Mouse (Mus musculus) lung, embryonic 15.5 days (tissue): ENCODE results near the gene Pfkfb4. TPM values are rescaled to one million over a fixed set of nuclear protein-coding genes. Genes with fewer than 3 reads are reported as not detected.

Experiments
- ATAC-seq: fragments of 200-750 bp; cut with Nextera tagmentation; 2 replicates; pipeline ENCODE4 v1.8.0; 2017; ENCODE audit warnings: moderate number of reproducible peaks, borderline replicate concordance; ENCODE audit not compliant: low FRiP score, low TSS enrichment; ENCODE audit errors: extremely low read depth
- H3K27ac ChIP-seq: fragments of 300-500 bp; sonication (generic); 2 replicates; pipeline ENCODE4 v1.5.1; 2015; ENCODE audit warnings: moderate library complexity, mild to moderate bottlenecking, inconsistent platforms
- H3K27me3 ChIP-seq: fragments of 300-500 bp; sonication (generic); 2 replicates; pipeline ENCODE4 v1.6.1; 2015; ENCODE audit warnings: inconsistent platforms
- H3K36me3 ChIP-seq: fragments of 300-500 bp; sonication (generic); 2 replicates; pipeline ENCODE4 v1.6.1; 2015; ENCODE audit warnings: inconsistent platforms
- H3K4me1 ChIP-seq: fragments of 300-500 bp; sonication (generic); 2 replicates; pipeline ENCODE4 v1.6.1; 2015; ENCODE audit warnings: inconsistent platforms
- H3K4me2 ChIP-seq: fragments of 300-500 bp; sonication (generic); 2 replicates; pipeline ENCODE4 v1.6.1; 2015; ENCODE audit warnings: inconsistent platforms, mild to moderate bottlenecking, moderate library complexity
- H3K4me3 ChIP-seq: fragments of 300-500 bp; sonication (generic); 2 replicates; pipeline ENCODE4 v1.5.1; 2015; ENCODE audit warnings: mild to moderate bottlenecking, inconsistent platforms
- H3K9ac ChIP-seq: fragments of 300-500 bp; sonication (generic); 2 replicates; pipeline ENCODE4 v1.6.1; 2015; ENCODE audit warnings: inconsistent platforms
- H3K9me3 ChIP-seq: fragments of 300-500 bp; sonication (generic); 2 replicates; pipeline ENCODE4 v1.6.1; 2016; ENCODE audit warnings: inconsistent platforms
- WGBS: fragments of 180-500 bp; shearing (Covaris S2); methylation state at CpG from one replicate; pipeline ENCODE4 v1.1.7; 2015; 5-methylcytosine and 5-hydroxymethylcytosine counted together
- polyA plus RNA-seq: library from polyadenylated mRNA; unstranded; fragments of >200 nt; fragmentation: Nextera tagmentation; extraction: Ambion mirVana; gene quantifications from 2 replicates; pipeline ENCODE4 v1.2.1, GENCODE M21; 2015

Pfkfb4 gene
- polyA plus RNA-seq, 1 experiment from 2014 or later, result 11.3 TPM

DNA sequence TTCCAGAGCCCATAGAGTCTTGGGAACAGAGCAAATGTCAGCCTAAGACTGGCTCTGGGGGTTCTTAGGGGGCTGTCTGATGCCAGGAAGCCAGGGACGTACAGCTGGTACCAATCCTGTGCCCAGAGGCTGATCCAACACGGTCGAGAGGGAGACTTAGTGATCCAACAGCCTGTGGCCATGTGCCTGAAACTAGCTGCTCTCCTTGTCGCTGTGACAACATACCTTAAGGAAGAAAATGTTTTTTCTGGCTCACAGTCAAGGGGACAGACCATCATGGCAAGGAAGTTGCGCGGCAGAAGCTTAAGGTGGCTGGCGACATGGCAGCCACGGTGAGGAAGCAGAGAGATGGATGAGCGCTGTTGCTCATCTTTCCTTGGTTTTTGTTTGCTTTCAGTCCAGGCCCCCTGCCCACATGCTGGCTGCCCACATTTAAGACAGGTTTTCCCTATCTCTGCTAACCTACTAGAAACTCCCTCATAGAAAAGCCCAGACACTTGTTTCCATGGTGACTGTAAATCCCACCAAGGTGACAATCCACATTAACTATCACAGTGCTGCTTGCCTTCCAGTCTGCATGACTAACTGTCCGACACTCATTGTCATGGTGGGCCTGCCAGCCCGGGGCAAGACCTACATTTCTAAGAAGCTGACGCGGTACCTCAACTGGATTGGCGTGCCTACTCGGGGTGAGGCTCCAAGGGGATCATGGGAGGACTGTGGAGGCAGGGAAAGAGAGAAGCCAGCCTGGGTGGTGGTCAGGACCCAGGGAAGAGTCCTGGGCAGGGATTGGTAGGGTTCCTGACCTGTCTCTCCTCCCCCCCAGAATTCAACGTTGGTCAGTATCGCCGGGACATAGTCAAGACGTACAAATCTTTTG, 6.9 kb downstream of the Pfkfb4 start:
- no peak overlapping the region for H3K27ac ChIP-seq
- H3K4me2 ChIP-seq, result no peak overlapping the region
- H3K4me3 ChIP-seq, result no peak overlapping the region
- WGBS, result 76% methylated on average over 19 of the region's 19 CpGs
- no peak overlapping the region for H3K9ac ChIP-seq
- no peak for ATAC-seq
- H3K4me1 ChIP-seq, result peaks cover 3% of the 10 kb centered on the region; the same call in 1 of the 2 replicates
- no peaks in the 10 kb centered on the region for H3K36me3 ChIP-seq
- no peaks in the 10 kb centered on the region for H3K9me3 ChIP-seq
- H3K27me3 ChIP-seq, result no peaks in the 10 kb centered on the region

DNA sequence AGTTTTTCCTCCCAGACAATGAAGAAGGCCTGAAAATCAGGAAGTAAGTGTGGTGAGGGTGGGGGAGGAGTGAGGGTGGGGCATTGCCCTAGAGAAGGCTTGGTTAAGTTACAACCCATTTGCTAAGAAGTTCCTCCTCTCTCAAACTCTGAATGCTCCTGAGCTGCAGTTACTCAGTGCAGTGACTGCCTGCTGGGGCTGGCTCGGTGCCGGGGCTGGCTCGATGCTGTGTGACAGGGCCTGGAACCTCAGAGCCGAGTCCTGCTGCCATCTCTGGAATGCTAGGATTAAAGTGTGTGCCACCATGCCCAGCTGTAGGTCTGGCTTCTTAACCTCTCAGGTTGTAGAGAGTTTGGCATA, 7.6 kb downstream of the Pfkfb4 start:
- Histone ChIP-seq H3K4me1 (peaks cover 3% of the 10 kb centered on the region; the same call in 1 of the 2 replicates), H3K9ac (no peak overlapping the region), H3K27ac (no peak overlapping the region), H3K27me3 (no peaks in the 10 kb centered on the region), H3K4me3 (no peak overlapping the region), H3K36me3 (no peaks in the 10 kb centered on the region), H3K4me2 (no peak overlapping the region), H3K9me3 (no peaks in the 10 kb centered on the region)
- 84% methylated on average over 4 of the region's 4 CpGs for WGBS
- ATAC-seq, result no peak

DNA sequence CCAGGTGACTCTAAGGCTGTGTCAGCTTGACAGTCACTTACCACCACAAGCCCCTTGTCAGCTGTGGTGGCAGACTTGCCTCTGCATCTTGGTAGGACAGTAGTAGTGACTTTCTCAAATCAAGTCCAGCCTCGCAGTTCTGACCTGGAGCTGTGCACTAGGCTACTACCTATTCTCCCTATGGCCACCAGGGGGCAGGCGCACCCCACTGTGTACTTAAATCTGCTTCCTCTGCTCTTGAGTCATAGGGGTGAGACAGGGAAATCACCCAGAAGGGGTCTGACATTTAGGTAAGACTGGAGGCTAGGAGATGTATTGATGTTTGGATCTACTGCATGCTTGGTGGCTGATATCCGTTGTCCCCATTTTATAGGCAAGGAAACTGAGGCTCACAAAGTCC, 9.1 kb downstream of the Pfkfb4 start:
- Histone ChIP-seq H3K9me3 (no peaks in the 10 kb centered on the region), H3K4me3 (no peak overlapping the region), H3K4me1 (no peaks in the 10 kb centered on the region), H3K27ac (no peak overlapping the region), H3K27me3 (no peaks in the 10 kb centered on the region), H3K4me2 (no peak overlapping the region), H3K36me3 (no peaks in the 10 kb centered on the region), H3K9ac (no peak overlapping the region)
- 0 out of 2 replicates have a peak, but pooled peaks have one; percentile 28 for ATAC-seq
- 12% methylated on average over 3 of the region's 3 CpGs for WGBS

DNA sequence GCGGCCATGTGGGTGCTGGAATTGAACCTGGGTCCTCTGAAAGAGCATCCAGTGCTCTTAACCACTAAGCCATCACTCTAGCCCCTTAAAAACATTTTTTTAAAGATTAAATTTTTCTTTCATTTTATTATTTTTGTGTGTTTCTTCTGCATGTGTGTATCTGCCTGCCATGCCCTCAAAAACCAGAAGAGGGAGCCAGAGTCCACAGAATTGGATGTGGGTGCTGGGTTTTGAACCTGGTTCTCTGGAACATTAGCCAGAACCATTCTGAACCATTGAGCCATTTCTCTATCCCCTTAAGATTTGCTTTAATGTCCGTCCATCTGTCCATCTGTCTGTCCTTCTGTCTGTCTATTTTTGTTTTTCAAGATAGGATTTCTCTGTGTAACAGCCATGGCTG, 11.6 kb downstream of the Pfkfb4 start:
- no peaks in the 10 kb centered on the region for H3K4me1 ChIP-seq
- no peaks in the 10 kb centered on the region for H3K27me3 ChIP-seq
- H3K27ac ChIP-seq, result no peak overlapping the region
- H3K4me2 ChIP-seq, result no peak overlapping the region
- 47% methylated on average over 2 of the region's 2 CpGs for WGBS
- H3K9ac ChIP-seq, result no peak overlapping the region
- H3K36me3 ChIP-seq, result no peaks in the 10 kb centered on the region
- H3K9me3 ChIP-seq, result no peaks in the 10 kb centered on the region
- ATAC-seq, result no peak
- no peak overlapping the region for H3K4me3 ChIP-seq

DNA sequence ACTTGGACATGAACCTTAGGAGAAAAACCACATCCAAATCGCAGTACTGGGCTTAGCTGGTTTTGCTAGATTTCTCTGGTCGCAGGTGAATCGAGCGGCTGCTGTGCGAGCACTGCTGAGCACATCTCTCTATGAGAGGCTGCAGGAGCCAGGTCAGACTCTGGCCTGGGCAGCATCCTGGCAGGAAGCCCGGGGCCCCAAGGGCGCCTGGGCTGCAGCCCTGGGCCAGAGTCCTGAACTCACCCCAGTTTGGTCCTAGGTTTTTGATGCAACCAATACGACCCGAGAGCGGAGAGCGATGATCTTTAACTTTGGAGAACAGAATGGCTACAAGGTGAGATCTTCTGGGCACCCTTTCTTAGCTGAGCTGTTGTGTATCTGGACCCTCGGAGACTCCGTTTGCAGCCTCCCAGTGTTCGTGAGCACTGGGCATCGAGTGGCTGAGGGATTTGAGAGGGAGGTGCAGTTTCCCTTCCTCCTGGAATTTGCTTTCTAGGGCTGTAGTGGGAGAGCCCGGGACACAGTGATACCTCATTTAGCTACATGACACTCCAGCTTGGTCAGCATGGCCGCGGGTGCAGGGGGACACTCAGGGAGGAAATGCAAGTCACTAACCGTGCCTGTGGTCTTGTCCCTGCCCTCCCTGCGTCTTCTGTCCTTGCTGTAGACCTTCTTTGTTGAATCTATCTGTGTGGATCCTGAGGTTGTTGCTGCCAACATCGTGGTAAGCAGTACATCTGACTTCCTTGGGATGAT, 15.6 kb downstream of the Pfkfb4 start:
- H3K27ac ChIP-seq, result no peak overlapping the region
- no peak overlapping the region for H3K4me3 ChIP-seq
- no peaks in the 10 kb centered on the region for H3K27me3 ChIP-seq
- H3K9me3 ChIP-seq, result no peaks in the 10 kb centered on the region
- no peaks in the 10 kb centered on the region for H3K4me1 ChIP-seq
- H3K9ac ChIP-seq, result no peak overlapping the region
- 75% methylated on average over 21 of the region's 21 CpGs for WGBS
- H3K4me2 ChIP-seq, result no peak overlapping the region
- ATAC-seq, result no peak
- H3K36me3 ChIP-seq, result no peaks in the 10 kb centered on the region

DNA sequence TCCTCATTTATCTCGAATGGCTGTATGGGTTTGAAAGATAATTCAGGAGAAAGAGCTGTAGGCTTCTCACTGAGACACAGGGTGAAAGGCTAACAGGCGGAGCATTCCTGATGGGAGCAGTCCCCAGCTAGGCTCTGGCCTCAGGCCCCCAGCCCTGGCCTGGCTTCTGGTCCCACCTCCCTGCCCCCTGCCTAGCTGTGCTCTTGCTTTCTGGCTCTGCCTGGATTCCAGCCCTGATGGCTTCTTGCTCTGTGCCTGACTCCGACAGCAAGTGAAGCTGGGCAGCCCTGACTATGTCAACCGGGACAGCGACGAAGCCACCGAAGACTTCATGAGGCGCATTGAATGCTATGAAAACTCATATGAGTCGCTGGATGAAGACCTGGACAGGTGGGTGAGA, 16.5 kb downstream of the Pfkfb4 start:
- Histone ChIP-seq H3K9ac (no peak overlapping the region), H3K4me3 (no peak overlapping the region), H3K4me1 (no peaks in the 10 kb centered on the region), H3K27ac (no peak overlapping the region), H3K9me3 (no peaks in the 10 kb centered on the region), H3K36me3 (no peaks in the 10 kb centered on the region), H3K27me3 (no peaks in the 10 kb centered on the region), H3K4me2 (no peak overlapping the region)
- ATAC-seq, result no peak
- WGBS, result 81% methylated on average over 9 of the region's 9 CpGs

DNA sequence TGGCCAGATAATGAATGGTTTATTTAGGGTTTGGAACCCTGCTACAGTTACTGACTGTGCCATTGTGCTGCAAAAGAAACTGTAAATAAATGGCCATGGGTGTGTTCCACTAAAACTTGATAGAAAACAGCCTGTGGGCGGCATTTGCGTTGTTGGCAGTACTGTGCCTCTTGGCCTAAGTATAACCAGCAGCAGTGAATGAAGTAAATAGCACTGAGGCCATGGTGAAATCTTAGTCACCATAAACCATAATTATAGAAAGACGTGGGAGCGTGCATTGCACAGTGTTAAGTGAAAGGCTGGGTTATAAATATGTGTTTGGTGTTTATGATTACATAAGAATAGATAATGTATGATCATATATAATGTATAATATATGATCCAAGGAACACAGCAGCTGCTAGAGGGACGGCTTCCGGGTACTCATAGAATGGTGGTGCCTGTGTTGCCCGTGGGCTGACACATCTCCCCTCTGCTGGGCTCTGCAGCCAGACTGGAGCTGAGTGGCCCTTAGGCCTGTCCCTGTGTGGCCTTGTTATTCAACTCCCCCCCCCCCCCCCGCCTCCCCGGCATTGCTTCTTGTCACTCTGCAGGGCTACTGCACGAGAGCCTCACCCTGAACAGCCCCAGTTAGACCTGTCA, 17.5 kb downstream of the Pfkfb4 start:
- no peak overlapping the region for H3K27ac ChIP-seq
- no peaks in the 10 kb centered on the region for H3K4me1 ChIP-seq
- no peak for ATAC-seq
- no peaks in the 10 kb centered on the region for H3K9me3 ChIP-seq
- no peaks in the 10 kb centered on the region for H3K36me3 ChIP-seq
- H3K9ac ChIP-seq, result no peak overlapping the region
- no peaks in the 10 kb centered on the region for H3K27me3 ChIP-seq
- H3K4me3 ChIP-seq, result no peak overlapping the region
- no peak overlapping the region for H3K4me2 ChIP-seq
- 62% methylated on average over 9 of the region's 10 CpGs for WGBS

DNA sequence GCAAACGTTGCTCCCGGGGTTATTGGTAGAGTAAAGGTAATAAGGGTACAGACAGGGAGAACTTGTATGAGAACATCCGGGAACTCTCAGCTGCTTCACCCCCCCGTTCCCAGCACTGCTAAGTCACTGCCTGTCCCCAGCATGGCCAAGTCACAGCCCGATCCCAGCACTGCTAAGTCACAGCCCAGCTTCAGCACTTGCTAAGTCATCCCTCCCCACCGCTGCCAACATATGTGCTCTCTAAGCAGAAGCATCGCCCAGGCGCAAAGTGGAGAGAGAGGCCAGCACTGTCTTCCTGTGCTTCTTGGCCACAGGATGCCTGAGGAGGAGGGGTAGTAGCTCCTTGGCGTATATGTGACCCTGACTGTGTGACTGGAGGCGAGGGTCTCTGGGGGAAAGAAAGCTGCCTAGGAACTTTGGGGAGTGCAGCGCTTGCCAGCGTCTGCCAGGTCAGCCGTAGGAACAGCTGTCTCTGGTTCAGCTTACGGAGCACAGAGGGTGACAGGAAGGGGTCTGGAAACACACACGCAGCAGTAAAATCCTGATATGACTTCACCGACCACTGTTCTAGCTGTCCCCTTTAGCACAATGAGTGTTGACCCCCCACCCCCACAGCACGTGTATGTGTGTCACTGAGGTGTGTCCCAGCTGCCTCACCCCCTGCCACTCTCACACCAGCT, 18.2 kb downstream of the Pfkfb4 start:
- H3K27me3 ChIP-seq, result no peaks in the 10 kb centered on the region
- H3K4me3 ChIP-seq, result no peak overlapping the region
- H3K4me1 ChIP-seq, result no peaks in the 10 kb centered on the region
- ATAC-seq, result peak; percentile 21; the same call in 1 of the 2 replicates
- no peak overlapping the region for H3K27ac ChIP-seq
- no peak overlapping the region for H3K4me2 ChIP-seq
- no peak overlapping the region for H3K9ac ChIP-seq
- 44% methylated on average over 17 of the region's 17 CpGs for WGBS
- H3K36me3 ChIP-seq, result no peaks in the 10 kb centered on the region
- H3K9me3 ChIP-seq, result no peaks in the 10 kb centered on the region

DNA sequence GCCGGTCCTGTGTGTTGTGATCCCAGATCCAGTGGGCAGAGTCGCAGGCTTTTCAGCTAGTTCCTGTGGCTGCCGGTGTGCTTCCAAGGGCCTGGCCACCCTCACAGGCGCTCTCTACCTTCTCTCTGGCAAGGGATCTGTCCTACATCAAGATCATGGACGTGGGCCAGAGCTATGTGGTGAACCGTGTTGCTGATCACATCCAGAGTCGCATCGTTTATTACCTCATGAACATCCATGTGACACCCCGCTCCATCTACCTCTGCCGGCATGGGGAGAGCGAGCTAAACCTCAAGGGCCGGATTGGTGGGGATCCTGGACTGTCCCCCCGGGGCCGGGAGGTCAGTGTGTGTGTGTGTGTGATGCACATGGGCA, 18.7 kb downstream of the Pfkfb4 start:
- Histone ChIP-seq H3K4me2 (no peak overlapping the region), H3K9ac (no peak overlapping the region), H3K4me3 (no peak overlapping the region), H3K4me1 (no peaks in the 10 kb centered on the region), H3K36me3 (no peaks in the 10 kb centered on the region), H3K27ac (no peak overlapping the region), H3K9me3 (no peaks in the 10 kb centered on the region), H3K27me3 (no peaks in the 10 kb centered on the region)
- no peak for ATAC-seq
- WGBS, result 76% methylated on average over 14 of the region's 14 CpGs

DNA sequence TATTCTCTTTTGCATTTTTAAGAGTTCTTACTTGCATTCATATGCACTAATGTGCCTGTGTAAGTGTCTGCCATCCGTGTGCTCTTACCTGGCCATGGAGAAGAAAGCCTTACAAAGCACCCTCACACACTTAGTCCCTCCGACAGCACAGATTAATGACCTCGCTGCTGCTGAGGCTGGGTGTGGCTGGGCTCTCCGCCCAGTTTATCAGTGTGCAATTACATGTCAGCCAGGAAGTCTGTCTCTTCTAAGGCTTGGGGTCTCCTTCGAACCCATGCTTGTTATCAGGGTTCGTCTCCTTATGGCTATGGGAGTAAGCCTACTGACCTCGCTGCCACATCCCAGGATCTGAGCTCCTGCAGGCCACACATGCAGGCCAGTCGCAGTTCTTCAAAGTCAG, 23.8 kb downstream of the Pfkfb4 start:
- no peak overlapping the region for H3K9ac ChIP-seq
- no peaks in the 10 kb centered on the region for H3K4me1 ChIP-seq
- no peak for ATAC-seq
- no peak overlapping the region for H3K27ac ChIP-seq
- no peaks in the 10 kb centered on the region for H3K36me3 ChIP-seq
- no peaks in the 10 kb centered on the region for H3K9me3 ChIP-seq
- H3K4me3 ChIP-seq, result no peak overlapping the region
- WGBS, result 49% methylated on average over 8 of the region's 8 CpGs
- no peak overlapping the region for H3K4me2 ChIP-seq
- no peaks in the 10 kb centered on the region for H3K27me3 ChIP-seq

DNA sequence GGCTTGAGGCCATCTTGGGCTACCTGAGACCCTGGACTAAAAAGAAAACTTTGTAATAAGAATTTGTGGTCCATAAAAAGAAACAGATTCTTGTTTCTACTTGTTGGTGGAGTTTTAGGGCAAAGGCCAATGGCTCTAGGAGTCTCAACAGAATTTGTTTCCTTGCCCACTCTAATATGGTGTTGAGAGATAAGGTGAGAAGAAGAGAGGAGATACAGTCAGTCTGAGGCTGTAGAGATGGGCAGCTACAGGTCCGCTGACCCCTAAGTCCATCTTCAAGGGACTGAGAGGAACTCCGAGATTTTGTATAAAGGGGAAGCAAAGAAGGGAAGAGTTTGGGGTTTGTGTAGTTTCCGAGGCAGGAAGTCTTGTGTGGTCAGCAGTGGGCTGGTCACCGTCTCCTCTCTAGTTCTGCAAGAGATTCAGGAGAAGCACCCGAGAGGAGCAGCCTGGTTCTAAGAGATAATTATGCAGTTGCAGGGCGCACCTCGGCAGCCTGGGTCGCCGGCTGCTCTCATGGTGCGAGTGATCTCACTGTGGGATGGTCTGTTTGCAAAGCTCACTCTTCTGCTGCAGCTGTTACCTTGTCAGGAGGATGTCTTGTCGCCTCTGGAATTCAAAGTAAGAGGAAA, 25.5 kb downstream of the Pfkfb4 start:
- Histone ChIP-seq H3K27ac (no peak overlapping the region), H3K4me2 (no peak overlapping the region), H3K4me3 (no peak overlapping the region), H3K36me3 (no peaks in the 10 kb centered on the region), H3K4me1 (no peaks in the 10 kb centered on the region), H3K9me3 (no peaks in the 10 kb centered on the region), H3K27me3 (no peaks in the 10 kb centered on the region), H3K9ac (no peak overlapping the region)
- 43% methylated on average over 11 of the region's 11 CpGs for WGBS
- ATAC-seq, result no peak
